Mouse (Mus musculus) kidney, postnatal 0 days (tissue): ENCODE results near the gene Rpf1. TPM values are rescaled to one million over a fixed set of nuclear protein-coding genes. Genes with fewer than 3 reads are reported as not detected.
A peak's percentile ranks its signal among the peaks of the same experiment; 100 is the strongest.

Source experiments
- ATAC-seq: fragments of 200-750 bp; cut with Nextera tagmentation; replicated peaks from 2 replicates; pipeline ENCODE4 v1.8.0; 2017; ENCODE audit warnings: low read depth, moderate number of reproducible peaks, moderate TSS enrichment, moderate library complexity; ENCODE audit not compliant: low FRiP score
- DNase-seq: peaks from one replicate; pipeline ENCODE4 v3.0.0-alpha.2; 2016; ENCODE audit warnings: low spot score
- H3K27ac ChIP-seq: fragments of 300-500 bp; sonication (generic); 2 replicates; pipeline ENCODE4 v1.5.1; 2014; ENCODE audit warnings: mild to moderate bottlenecking
- H3K27me3 ChIP-seq: fragments of 300-500 bp; sonication (generic); 2 replicates; pipeline ENCODE4 v1.6.1; 2014; ENCODE audit warnings: low read length, mixed read lengths; ENCODE audit not compliant: insufficient read depth
- H3K36me3 ChIP-seq: fragments of 300-500 bp; sonication (generic); 2 replicates; pipeline ENCODE4 v1.6.1; 2014; ENCODE audit warnings: low read length, mixed read lengths; ENCODE audit not compliant: insufficient read depth
- H3K4me1 ChIP-seq: fragments of 300-500 bp; sonication (generic); replicated peaks from 2 replicates; pipeline ENCODE4 v1.6.1; 2014; ENCODE audit warnings: antibody characterized with exemption, low read length, mixed read lengths; ENCODE audit not compliant: insufficient read depth
- H3K4me2 ChIP-seq: fragments of 300-500 bp; sonication (generic); 2 replicates; pipeline ENCODE4 v1.6.1; 2014; ENCODE audit warnings: mild to moderate bottlenecking, low read length, moderate library complexity, mixed read lengths
- H3K4me3 ChIP-seq: fragments of 300-500 bp; sonication (generic); replicated peaks from 2 replicates; pipeline ENCODE4 v1.5.1; 2014; ENCODE audit warnings: low read depth, low read length
- H3K9ac ChIP-seq: fragments of 300-500 bp; sonication (generic); 2 replicates; pipeline ENCODE4 v1.6.1; 2014; ENCODE audit warnings: low read depth, low read length
- H3K9me3 ChIP-seq: fragments of 300-500 bp; sonication (generic); replicated peaks from 2 replicates; pipeline ENCODE4 v1.6.1; 2016; ENCODE audit warnings: low read length, inconsistent platforms, mixed read lengths
- CTCF ChIP-seq: IDR thresholded peaks from 2 replicates; pipeline ENCODE4 v1.5.1; 2016; ENCODE audit warnings: antibody characterized with exemption, low read depth, mild to moderate bottlenecking, moderate library complexity
- WGBS: fragments of 180-500 bp; shearing (Covaris S2); extraction: QIAGEN DNeasy Blood & Tissue Kit; methylation state at CpG from one replicate; pipeline ENCODE4 v1.1.7; 2014; 5-methylcytosine and 5-hydroxymethylcytosine counted together
- polyA plus RNA-seq: library from polyadenylated mRNA; unstranded; fragments of >200 nt; fragmentation: Nextera tagmentation; extraction: Ambion mirVana; gene quantifications from 2 replicates; pipeline ENCODE4 v1.2.1, GENCODE M21; 2015

Rpf1 gene
- 58.1 and 59.7 TPM in 2 replicates for polyA plus RNA-seq

DNA sequence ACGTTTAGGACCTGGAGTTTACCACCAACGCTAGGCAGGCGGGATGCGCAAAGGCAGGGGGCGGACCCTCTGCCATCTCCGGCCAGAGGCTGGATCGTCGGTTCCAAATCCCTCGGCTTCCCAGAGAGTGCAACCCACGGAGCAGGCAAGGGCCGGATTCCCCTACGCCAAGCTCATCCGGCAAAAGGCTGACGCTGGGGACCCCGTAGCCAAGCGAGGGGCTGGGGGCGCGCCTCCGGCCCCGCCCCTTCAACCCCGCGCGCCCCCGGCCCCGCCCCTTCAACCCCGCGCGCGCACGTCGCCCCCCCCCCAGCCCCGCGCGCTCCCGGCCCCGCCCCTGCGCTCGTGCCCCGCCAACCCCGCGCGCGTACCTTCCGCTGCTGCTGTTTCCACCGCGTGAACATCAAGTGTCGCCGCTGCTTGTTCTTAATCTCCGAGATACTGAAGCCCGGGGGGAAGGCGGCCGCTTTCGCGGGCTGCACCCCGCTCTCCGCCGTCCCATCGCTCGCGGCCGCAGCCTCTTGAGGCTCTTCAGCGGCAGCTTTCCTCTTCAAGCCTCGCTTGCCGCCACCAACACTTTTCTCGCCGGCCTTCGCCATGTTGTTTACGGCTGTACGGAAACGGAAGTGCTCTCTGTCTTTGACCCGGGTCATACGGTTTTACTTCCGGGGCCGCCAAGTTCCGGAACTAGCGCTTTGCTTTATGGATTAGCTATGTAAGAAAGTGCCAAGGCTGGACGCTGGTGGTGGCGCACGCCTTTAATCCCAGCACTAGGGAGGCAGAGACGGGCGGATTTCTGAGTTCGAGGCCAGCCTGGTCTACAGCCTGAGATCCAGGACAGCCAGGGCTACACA, at the start of gene Rpf1:
Gene Rpf1 (minus strand): TSS at position 632 of the 854 bp plus-strand sequence.
- TF ChIP-seq CTCF = peak; percentile 26; the same call in 1 of the 2 replicates
- H3K27me3 ChIP-seq = no peaks in the 10 kb centered on the region
- H3K4me1 ChIP-seq = no peaks in the 10 kb centered on the region
- H3K27ac ChIP-seq = peak within 1 kb of the TSS; percentile 99
- ATAC-seq (peak; percentile 96), DNase-seq (peak; percentile 97)
- H3K9me3 ChIP-seq = no peaks in the 10 kb centered on the region
- H3K36me3 ChIP-seq = 0 out of 2 replicates have a peak, but pooled peaks cover 7% of the 10 kb centered on the region
- under 1% methylated on average over 69 of the region's 82 CpGs for WGBS
- H3K4me2 ChIP-seq = peak within 1 kb of the TSS; percentile 57
- H3K9ac ChIP-seq = peak within 1 kb of the TSS; percentile 72
- peak within 1 kb of the TSS; percentile 66 for H3K4me3 ChIP-seq

DNA sequence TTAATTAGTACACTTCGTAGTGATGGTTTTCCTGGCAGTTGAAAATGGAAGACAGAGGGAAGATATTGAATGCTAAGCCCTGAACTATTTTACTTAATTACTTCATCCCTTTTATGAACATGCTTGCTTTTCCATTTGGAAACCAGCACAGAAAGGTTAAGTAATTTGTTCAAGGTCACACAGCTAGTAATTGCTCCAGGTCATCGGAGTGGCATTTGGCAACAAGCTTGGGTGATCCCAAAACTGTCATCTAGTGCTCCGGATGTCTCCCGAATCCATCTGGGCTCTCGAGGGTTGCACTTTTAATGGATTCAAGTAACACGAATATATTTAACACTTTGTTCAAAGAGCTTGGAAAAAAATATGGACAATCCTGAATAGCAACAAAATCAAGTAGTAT, 49.7 kb upstream of the Rpf1 start:
- Histone ChIP-seq H3K36me3 (no peaks in the 10 kb centered on the region), H3K9me3 (no peaks in the 10 kb centered on the region), H3K27me3 (no peaks in the 10 kb centered on the region), H3K9ac (no peak overlapping the region), H3K27ac (no peak overlapping the region), H3K4me2 (no peak overlapping the region), H3K4me1 (no peaks in the 10 kb centered on the region), H3K4me3 (no peak overlapping the region)
- no peak for TF ChIP-seq CTCF
- DNase-seq (no peak), ATAC-seq (no peak)
- WGBS = 80% methylated on average over 6 of the region's 6 CpGs

DNA sequence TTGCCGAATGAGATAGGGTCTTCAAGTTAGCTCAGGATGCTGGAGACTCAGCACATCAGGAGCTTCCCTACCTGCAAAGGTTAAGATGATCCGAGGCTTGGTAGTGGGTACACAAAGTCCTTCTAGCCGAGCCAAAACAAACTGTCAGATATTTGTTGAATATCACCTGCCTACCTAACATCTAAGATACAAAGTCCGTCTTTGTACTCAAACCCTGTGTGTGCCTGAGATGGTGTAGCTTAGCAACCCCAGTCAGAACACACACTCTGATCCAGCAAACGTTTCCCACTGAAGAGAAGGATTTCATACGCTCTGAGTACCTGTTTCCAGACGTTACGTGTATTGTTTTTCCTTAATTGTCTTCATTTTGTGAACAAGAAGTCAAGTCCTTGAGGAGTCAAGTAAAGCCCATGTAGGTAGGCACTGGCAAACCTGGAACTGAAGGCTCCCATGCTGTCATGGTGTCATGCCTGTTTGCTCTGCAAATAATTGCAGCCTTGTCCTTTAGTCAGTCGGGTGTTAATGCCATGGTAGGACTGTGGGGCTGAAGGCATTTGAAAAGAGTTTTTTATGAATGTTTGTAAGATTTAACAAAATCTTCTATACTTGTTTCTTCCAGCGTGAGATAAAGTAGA, 49.0 kb upstream of the Rpf1 start, which contains the start of gene Uox:
Gene Uox (plus strand): TSS at position 279 of the 635 bp plus-strand sequence.
- DNase-seq (no peak), ATAC-seq (no peak)
- Histone ChIP-seq H3K9ac (no peak within 1 kb of the TSS), H3K9me3 (no peaks in the 10 kb centered on the region), H3K27me3 (no peaks in the 10 kb centered on the region), H3K4me3 (no peak within 1 kb of the TSS), H3K36me3 (no peaks in the 10 kb centered on the region), H3K4me1 (no peaks in the 10 kb centered on the region), H3K27ac (no peak within 1 kb of the TSS), H3K4me2 (no peak within 1 kb of the TSS)
- no peak for TF ChIP-seq CTCF
- 85% methylated on average over 10 of the region's 10 CpGs for WGBS

DNA sequence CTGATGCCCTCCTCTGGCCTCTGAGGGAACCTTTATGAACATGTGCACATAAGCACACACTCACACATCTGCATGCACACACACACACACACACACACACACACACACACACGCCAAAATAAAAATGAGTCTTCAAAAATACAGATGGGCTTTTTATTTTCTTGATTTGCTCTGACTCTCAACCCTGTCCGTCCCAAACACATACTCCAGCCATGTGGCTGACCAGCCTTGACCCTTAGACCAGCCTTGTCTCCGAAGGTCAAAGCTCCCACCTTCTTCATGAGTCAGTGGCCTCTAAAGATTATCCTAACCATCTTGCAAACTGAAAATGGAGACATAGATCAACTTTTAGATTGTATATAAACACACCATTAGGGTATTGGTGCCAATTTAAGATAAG, 48.4 kb upstream of the Rpf1 start:
- no peak overlapping the region for H3K9ac ChIP-seq
- ATAC-seq (no peak), DNase-seq (no peak)
- no peaks in the 10 kb centered on the region for H3K9me3 ChIP-seq
- no peaks in the 10 kb centered on the region for H3K4me1 ChIP-seq
- no peak overlapping the region for H3K4me3 ChIP-seq
- no peaks in the 10 kb centered on the region for H3K36me3 ChIP-seq
- no peak overlapping the region for H3K4me2 ChIP-seq
- no peak for TF ChIP-seq CTCF
- H3K27me3 ChIP-seq = no peaks in the 10 kb centered on the region
- WGBS = 89% methylated on average over 3 of the region's 3 CpGs
- H3K27ac ChIP-seq = no peak overlapping the region

DNA sequence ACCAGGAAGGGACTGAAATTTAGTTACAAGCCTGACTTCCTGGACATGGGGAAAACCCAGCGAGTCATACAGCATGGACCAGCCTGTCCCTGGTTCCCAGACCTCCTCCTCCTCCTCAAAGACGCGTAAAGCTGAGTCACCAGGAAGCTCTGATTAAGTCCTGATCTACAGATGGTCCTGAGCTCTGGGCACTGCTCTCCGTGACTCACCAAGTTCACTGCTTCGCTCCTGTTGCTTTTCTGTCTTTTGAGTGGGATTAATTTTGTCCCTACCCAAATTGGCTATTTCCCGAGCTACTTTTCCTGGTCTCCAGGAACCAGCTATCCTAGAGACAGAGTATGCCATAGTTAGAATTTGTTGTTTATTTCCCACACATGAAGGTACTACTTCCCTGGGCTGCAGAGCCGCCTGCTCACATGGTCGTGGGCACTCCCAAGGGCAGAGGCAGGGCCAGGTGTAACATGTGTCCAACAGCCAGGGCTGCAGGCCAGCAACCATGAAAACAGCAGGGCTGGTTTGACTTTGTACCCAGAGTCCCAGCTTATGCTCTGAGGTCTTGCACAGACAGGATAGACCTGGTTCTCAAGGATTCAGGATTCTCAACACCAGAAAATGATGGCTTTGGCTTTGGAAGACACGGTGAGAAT, 46.8 kb upstream of the Rpf1 start:
- ATAC-seq (peak; percentile 88), DNase-seq (no peak)
- H3K4me1 ChIP-seq = no peaks in the 10 kb centered on the region
- no peak overlapping the region for H3K9ac ChIP-seq
- no peak for TF ChIP-seq CTCF
- WGBS = 65% methylated on average over 9 of the region's 9 CpGs
- no peaks in the 10 kb centered on the region for H3K36me3 ChIP-seq
- H3K9me3 ChIP-seq = no peaks in the 10 kb centered on the region
- no peak overlapping the region for H3K4me2 ChIP-seq
- no peak overlapping the region for H3K27ac ChIP-seq
- no peaks in the 10 kb centered on the region for H3K27me3 ChIP-seq
- no peak overlapping the region for H3K4me3 ChIP-seq

DNA sequence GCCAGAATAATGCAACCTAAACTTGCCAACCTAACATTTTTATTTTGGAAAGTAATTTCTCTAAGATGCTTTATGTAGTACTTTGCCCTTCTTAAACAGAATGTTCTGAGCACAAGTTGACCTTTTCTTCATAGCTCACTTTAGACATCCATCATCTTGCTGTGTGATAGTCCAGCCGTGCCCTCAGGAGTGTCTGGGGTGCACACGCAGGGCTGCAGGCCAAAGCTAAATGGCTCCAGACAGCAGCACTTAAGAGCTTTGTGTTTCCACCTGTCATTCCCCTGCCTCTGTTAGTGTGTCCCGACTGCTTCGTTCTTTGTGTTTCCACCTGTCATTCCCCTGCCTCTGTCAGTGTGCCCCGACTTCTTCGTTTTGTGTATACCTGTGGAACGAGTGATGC, 46.1 kb upstream of the Rpf1 start:
- TF ChIP-seq CTCF = no peak
- no peaks in the 10 kb centered on the region for H3K9me3 ChIP-seq
- no peaks in the 10 kb centered on the region for H3K36me3 ChIP-seq
- no peaks in the 10 kb centered on the region for H3K27me3 ChIP-seq
- 61% methylated on average over 7 of the region's 7 CpGs for WGBS
- no peak overlapping the region for H3K9ac ChIP-seq
- DNase-seq (no peak), ATAC-seq (no peak)
- H3K4me2 ChIP-seq = no peak overlapping the region
- H3K27ac ChIP-seq = no peak overlapping the region
- H3K4me3 ChIP-seq = no peak overlapping the region
- H3K4me1 ChIP-seq = no peaks in the 10 kb centered on the region
